Mouse (Mus musculus) heart, embryonic 16.5 days (tissue): Measurements from ENCODE around the gene Arhgap31. TPM values are rescaled to one million over a fixed set of nuclear protein-coding genes. Genes with fewer than 3 reads are reported as not detected.
"Not testable (repeated sequence)": the region's sequence is repeated elsewhere in the genome, so short reads cannot be mapped to it uniquely, and the experiment has no call there.

Experiments used
- ATAC-seq: fragments of 200-750 bp; cut with Nextera tagmentation; replicated peaks from 2 replicates; pipeline ENCODE4 v1.8.0; 2017; ENCODE audit warnings: moderate number of reproducible peaks; ENCODE audit not compliant: insufficient read depth, low FRiP score; ENCODE audit errors: extremely low read depth
- H3K27ac ChIP-seq: fragments of 300-500 bp; sonication (generic); 2 replicates; pipeline ENCODE4 v1.5.1; 2014; ENCODE audit warnings: mild to moderate bottlenecking, low read length, control low read depth, moderate library complexity
- H3K27me3 ChIP-seq: fragments of 300-500 bp; sonication (generic); 2 replicates; pipeline ENCODE4 v1.6.1; 2014; ENCODE audit warnings: low read length, mixed read lengths; ENCODE audit not compliant: control insufficient read depth, insufficient read depth
- H3K36me3 ChIP-seq: fragments of 300-500 bp; sonication (generic); 2 replicates; pipeline ENCODE4 v1.6.1; 2014; ENCODE audit not compliant: control insufficient read depth, insufficient read depth
- H3K4me1 ChIP-seq: fragments of 300-500 bp; sonication (generic); 2 replicates; pipeline ENCODE4 v1.6.1; 2014; ENCODE audit warnings: low read length, mixed read lengths; ENCODE audit not compliant: control insufficient read depth, insufficient read depth
- H3K4me2 ChIP-seq: fragments of 300-500 bp; sonication (generic); 2 replicates; pipeline ENCODE4 v1.6.1; 2014; ENCODE audit warnings: low read depth, mild to moderate bottlenecking, control low read depth, low read length
- H3K4me3 ChIP-seq: fragments of 300-500 bp; sonication (generic); 2 replicates; pipeline ENCODE4 v1.5.1; 2014; ENCODE audit warnings: mild to moderate bottlenecking, control low read depth, low read length
- H3K9ac ChIP-seq: fragments of 300-500 bp; sonication (generic); 2 replicates; pipeline ENCODE4 v1.6.1; 2014; ENCODE audit warnings: low read length, control low read depth
- H3K9me3 ChIP-seq: fragments of 300-500 bp; sonication (generic); replicated peaks from 2 replicates; pipeline ENCODE4 v1.6.1; 2016; ENCODE audit warnings: low read length; ENCODE audit not compliant: control insufficient read depth
- whole genome bisulfite sequencing: fragments of 180-500 bp; shearing (Covaris S2); extraction: QIAGEN DNeasy Blood & Tissue Kit; methylation state at CpG from one replicate; pipeline ENCODE4 v1.1.7; 2014; 5-methylcytosine and 5-hydroxymethylcytosine counted together
- polyA plus RNA-seq: library from polyadenylated mRNA; unstranded; fragments of >200 nt; fragmentation: Nextera tagmentation; extraction: Ambion mirVana; gene quantifications from 2 replicates; pipeline ENCODE4 v1.2.1, GENCODE M21; 2015

Arhgap31 gene
- polyA plus RNA-seq, 1 experiment from 2014 or later = 38.0 TPM

- H3K4me2 ChIP-seq = peak overlapping the region; percentile 49; the same call in 1 of the 2 replicates
- H3K36me3 ChIP-seq = peaks cover 16% of the 10 kb centered on the region
- peaks cover 48% of the 10 kb centered on the region for H3K4me1 ChIP-seq
- no peaks in the 10 kb centered on the region for H3K27me3 ChIP-seq
- H3K9ac ChIP-seq = peak overlapping the region; percentile 59
- peak overlapping the region; percentile 90 for H3K27ac ChIP-seq
- no peaks in the 10 kb centered on the region for H3K9me3 ChIP-seq
- no peak overlapping the region for H3K4me3 ChIP-seq
- 34% methylated on average over 6 of the region's 6 CpGs for WGBS
- peak; percentile 69 for ATAC-seq
These were observed 25.4 kb downstream of the Arhgap31 start for GRCm38 (mm10) chr16:38687673-38688072.

- no peak for ATAC-seq
- WGBS = 57% methylated on average over 7 of the region's 7 CpGs
- H3K4me1 ChIP-seq = peaks cover 37% of the 10 kb centered on the region
These were observed 30.0 kb downstream of the Arhgap31 start for GRCm38 (mm10) chr16:38683094-38683493.

GRCm38 (mm10) chr16:38681313-38681712, 31.8 kb downstream of the Arhgap31 start:
- 75% methylated on average over 2 of the region's 2 CpGs for WGBS
- peaks cover 28% of the 10 kb centered on the region for H3K4me1 ChIP-seq

More at GRCm38 (mm10) chr16:38683094-38683493, 30.0 kb downstream of the Arhgap31 start:
- no peaks in the 10 kb centered on the region for H3K9me3 ChIP-seq
- peaks cover 9% of the 10 kb centered on the region; the same call in 1 of the 2 replicates for H3K36me3 ChIP-seq
- no peaks in the 10 kb centered on the region for H3K27me3 ChIP-seq
- H3K4me3 ChIP-seq = no peak overlapping the region
- no peak overlapping the region for H3K4me2 ChIP-seq
- no peak overlapping the region for H3K9ac ChIP-seq
- no peak overlapping the region for H3K27ac ChIP-seq

GRCm38 (mm10) chr16:38679431-38680021, 33.5 kb downstream of the Arhgap31 start:
- Histone ChIP-seq H3K27ac (peak overlapping the region; percentile 72), H3K27me3 (no peaks in the 10 kb centered on the region), H3K4me2 (peak overlapping the region; percentile 38), H3K4me3 (no peak overlapping the region), H3K9me3 (no peaks in the 10 kb centered on the region), H3K4me1 (peaks cover 45% of the 10 kb centered on the region), H3K9ac (peak overlapping the region; percentile 38; the same call in 1 of the 2 replicates), H3K36me3 (peaks cover 2% of the 10 kb centered on the region; the same call in 1 of the 2 replicates)
- 40% methylated on average over 12 of the region's 12 CpGs for WGBS
- ATAC-seq = 0 out of 2 replicates have a peak, but pooled peaks have one; percentile 54

More at GRCm38 (mm10) chr16:38681313-38681712, 31.8 kb downstream of the Arhgap31 start:
- Histone ChIP-seq H3K9me3 (no peaks in the 10 kb centered on the region), H3K4me3 (no peak overlapping the region), H3K27me3 (no peaks in the 10 kb centered on the region), H3K36me3 (peaks cover 6% of the 10 kb centered on the region; the same call in 1 of the 2 replicates), H3K4me2 (no peak overlapping the region), H3K9ac (no peak overlapping the region), H3K27ac (no peak overlapping the region)
- ATAC-seq = no peak

GRCm38 (mm10) chr16:38678853-38679252, 34.2 kb downstream of the Arhgap31 start:
- Histone ChIP-seq H3K9ac (no peak overlapping the region), H3K9me3 (no peaks in the 10 kb centered on the region), H3K27ac (no peak overlapping the region), H3K4me1 (peaks cover 52% of the 10 kb centered on the region), H3K4me3 (no peak overlapping the region), H3K4me2 (no peak overlapping the region), H3K27me3 (no peaks in the 10 kb centered on the region), H3K36me3 (no peaks in the 10 kb centered on the region)
- WGBS = 76% methylated on average over 8 of the region's 8 CpGs
- ATAC-seq = no peak

- not testable (repeated sequence) for H3K9me3 ChIP-seq, ATAC-seq, H3K9ac ChIP-seq, H3K36me3 ChIP-seq, H3K4me2 ChIP-seq, H3K27me3 ChIP-seq, H3K4me3 ChIP-seq, H3K27ac ChIP-seq
- H3K4me1 ChIP-seq = peaks cover 58% of the 10 kb centered on the region
- WGBS = 80% methylated on average over 2 of the region's 2 CpGs
These were observed 35.1 kb downstream of the Arhgap31 start for GRCm38 (mm10) chr16:38677941-38678340.

GRCm38 (mm10) chr16:38677171-38677570, 35.9 kb downstream of the Arhgap31 start:
- H3K27ac ChIP-seq = no peak overlapping the region
- ATAC-seq = no peak
- H3K36me3 ChIP-seq = no peaks in the 10 kb centered on the region
- 90% methylated on average over 6 of the region's 6 CpGs for WGBS
- H3K27me3 ChIP-seq = no peaks in the 10 kb centered on the region
- no peak overlapping the region for H3K4me2 ChIP-seq
- H3K9me3 ChIP-seq = no peaks in the 10 kb centered on the region
- no peak overlapping the region for H3K4me3 ChIP-seq
- H3K9ac ChIP-seq = no peak overlapping the region
- H3K4me1 ChIP-seq = peaks cover 66% of the 10 kb centered on the region

GRCm38 (mm10) chr16:38676647-38677046, 36.4 kb downstream of the Arhgap31 start:
- ATAC-seq = no peak
- no peaks in the 10 kb centered on the region for H3K27me3 ChIP-seq
- H3K4me3 ChIP-seq = no peak overlapping the region
- no peaks in the 10 kb centered on the region for H3K9me3 ChIP-seq
- no peak overlapping the region for H3K27ac ChIP-seq
- H3K4me1 ChIP-seq = peaks cover 71% of the 10 kb centered on the region
- H3K9ac ChIP-seq = no peak overlapping the region
- no peaks in the 10 kb centered on the region for H3K36me3 ChIP-seq
- H3K4me2 ChIP-seq = no peak overlapping the region
- WGBS = 88% methylated on average over 4 of the region's 4 CpGs

- H3K4me1 ChIP-seq = peaks cover 75% of the 10 kb centered on the region
- no peaks in the 10 kb centered on the region for H3K9me3 ChIP-seq
- peak overlapping the region; percentile 10 for H3K27ac ChIP-seq
- no peaks in the 10 kb centered on the region for H3K36me3 ChIP-seq
- H3K27me3 ChIP-seq = no peaks in the 10 kb centered on the region
- 58% methylated on average over 9 of the region's 9 CpGs for WGBS
- no peak for ATAC-seq
- H3K9ac ChIP-seq = no peak overlapping the region
- H3K4me2 ChIP-seq = no peak overlapping the region
- H3K4me3 ChIP-seq = no peak overlapping the region
These were observed 37.3 kb downstream of the Arhgap31 start for GRCm38 (mm10) chr16:38675600-38676335.
